Mouse (Mus musculus): ENCODE measurements around the gene Uck2. TPM values are rescaled to one million over a fixed set of nuclear protein-coding genes. Genes with fewer than 3 reads are reported as not detected.

Gene Uck2
- polyA plus RNA-seq, 1 experiment from 2014 or later, result 48.9 TPM

DNA sequence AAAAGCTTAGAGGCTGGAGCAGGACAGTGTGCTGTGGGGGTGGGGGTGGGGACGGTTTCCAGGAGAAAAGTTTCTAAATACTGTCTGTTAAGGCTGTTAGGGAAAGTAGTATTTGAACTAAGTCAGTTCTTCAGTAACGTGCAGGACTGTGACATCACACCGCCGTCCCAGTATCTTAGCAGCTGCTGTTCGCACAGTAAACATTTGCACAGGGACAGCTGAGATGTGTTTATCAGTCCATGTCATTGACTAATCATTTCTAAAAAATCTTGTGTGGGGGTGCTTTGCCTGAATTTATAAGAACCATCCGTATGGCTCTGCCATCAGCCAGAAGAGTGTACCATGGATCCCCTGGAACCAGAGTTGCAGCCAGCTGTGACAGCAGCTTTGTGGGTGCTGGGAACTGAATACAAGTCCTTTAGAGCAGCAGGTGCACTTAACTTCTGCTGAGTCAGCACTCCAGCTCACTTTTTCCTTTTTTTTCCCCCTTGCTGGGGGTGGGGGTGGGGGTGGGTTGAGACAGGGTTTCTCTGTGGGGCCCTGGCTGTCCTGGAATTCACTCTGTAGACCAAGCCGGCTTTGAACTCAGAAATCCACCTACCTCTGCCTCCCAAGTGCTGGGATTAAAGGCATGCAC is 20.5 kb upstream of the Uck2 start:
- ATAC-seq, result no peak
- WGBS, result 67% methylated on average over 7 of the region's 7 CpGs
- no peak overlapping the region for H3K4me2 ChIP-seq (ENCODE audit: low read length)

GRCm38 (mm10) chr1:167300122-167300521 is 15.0 kb upstream of the Uck2 start:
- Histone ChIP-seq H3K36me3 (ENCODE audit: control insufficient read depth, insufficient read depth, low read length) (no peaks in the 10 kb centered on the region), H3K9ac (ENCODE audit: low read depth, low read length) (no peak overlapping the region), H3K4me2 (ENCODE audit: low read length) (no peak overlapping the region), H3K27me3 (ENCODE audit: control insufficient read depth, insufficient read depth, low read depth, low read length) (no peaks in the 10 kb centered on the region), H3K4me3 (ENCODE audit: low read depth, low read length) (no peak overlapping the region), H3K9me3 (replicated peaks; ENCODE audit: control insufficient read depth, low read length, poor library complexity, severe bottlenecking) (no peaks in the 10 kb centered on the region), H3K27ac (ENCODE audit: low read length) (no peak overlapping the region), H3K4me1 (ENCODE audit: control insufficient read depth, insufficient read depth, low read length) (no peaks in the 10 kb centered on the region)
- ATAC-seq, result no peak
- 77% methylated on average over 2 of the region's 2 CpGs for WGBS

More for the DNA sequence above, 20.5 kb upstream of the Uck2 start:
- no peak overlapping the region for H3K9ac ChIP-seq (ENCODE audit: low read depth, low read length)
- no peak overlapping the region for H3K4me3 ChIP-seq (ENCODE audit: low read depth, low read length)
- H3K9me3 ChIP-seq (replicated peaks; ENCODE audit: control insufficient read depth, low read length, poor library complexity, severe bottlenecking), result no peaks in the 10 kb centered on the region
- peaks cover 6% of the 10 kb centered on the region for H3K4me1 ChIP-seq (ENCODE audit: control insufficient read depth, insufficient read depth, low read length)
- no peak overlapping the region for H3K27ac ChIP-seq (ENCODE audit: low read length)
- H3K27me3 ChIP-seq (ENCODE audit: control insufficient read depth, insufficient read depth, low read depth, low read length), result no peaks in the 10 kb centered on the region
- no peaks in the 10 kb centered on the region for H3K36me3 ChIP-seq (ENCODE audit: control insufficient read depth, insufficient read depth, low read length)

DNA sequence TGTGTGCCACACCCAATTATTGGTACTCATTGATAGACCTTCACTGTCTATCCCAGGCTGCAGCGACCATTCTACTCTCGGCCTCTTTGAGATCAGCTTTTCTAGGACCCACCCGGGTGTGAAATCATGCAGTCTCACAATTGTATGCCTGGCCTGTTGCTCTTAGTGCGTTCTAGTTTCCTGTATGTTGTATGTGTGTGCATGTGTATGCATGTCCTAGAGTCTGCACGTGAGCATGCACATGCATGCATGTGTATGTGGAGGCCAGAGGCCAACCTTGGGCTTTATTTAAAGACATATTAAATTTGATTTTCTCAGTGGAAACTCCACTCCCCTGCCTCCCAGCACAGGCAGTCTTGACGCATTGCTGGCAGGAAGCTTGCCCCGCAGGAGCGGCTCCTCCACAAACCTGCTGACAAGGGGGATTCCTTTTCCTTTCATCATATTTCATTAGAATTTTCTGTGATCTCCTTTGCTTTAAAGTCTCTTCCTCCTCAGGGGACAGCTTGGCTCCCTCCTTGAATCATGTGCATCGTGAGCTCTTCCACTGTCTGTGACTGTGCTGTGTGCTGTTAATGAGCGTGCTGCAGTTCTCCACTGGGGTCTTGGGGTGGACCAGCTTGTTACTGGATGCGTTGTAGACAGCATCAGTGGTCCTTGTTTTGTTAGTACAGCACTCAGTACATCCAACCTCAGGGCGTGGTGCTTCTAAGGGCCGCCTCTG is 10.7 kb upstream of the Uck2 start:
- H3K27ac ChIP-seq (ENCODE audit: low read length), result peak overlapping the region; percentile 47
- peak; percentile 91 for ATAC-seq
- 51% methylated on average over 13 of the region's 13 CpGs for WGBS

DNA sequence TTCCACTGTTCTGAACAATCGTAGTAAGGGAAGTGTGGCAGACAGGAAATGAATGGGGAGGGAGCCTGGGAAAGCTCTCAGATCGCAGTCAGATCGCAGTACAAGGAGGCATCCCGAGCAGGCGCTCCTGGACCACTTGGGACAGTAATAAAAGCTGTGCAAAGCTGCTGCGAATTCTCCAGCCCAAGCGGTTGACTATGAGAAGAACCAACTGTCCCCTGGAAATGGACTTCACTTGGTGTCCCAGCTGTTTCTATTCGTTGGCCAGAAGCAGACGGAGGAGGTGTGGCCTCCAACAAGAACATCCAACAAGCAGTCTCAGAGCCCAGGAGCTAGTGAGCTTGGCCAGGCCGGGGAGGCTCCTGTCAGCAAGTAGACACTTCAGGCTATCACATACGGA is 7.3 kb upstream of the Uck2 start:
- WGBS, result 65% methylated on average over 11 of the region's 11 CpGs
- Histone ChIP-seq H3K9me3 (replicated peaks; ENCODE audit: control insufficient read depth, low read length, poor library complexity, severe bottlenecking) (no peaks in the 10 kb centered on the region), H3K4me3 (ENCODE audit: low read depth, low read length) (no peak overlapping the region), H3K4me2 (ENCODE audit: low read length) (no peak overlapping the region), H3K27me3 (ENCODE audit: control insufficient read depth, insufficient read depth, low read depth, low read length) (no peaks in the 10 kb centered on the region), H3K4me1 (ENCODE audit: control insufficient read depth, insufficient read depth, low read length) (peaks cover 12% of the 10 kb centered on the region), H3K27ac (ENCODE audit: low read length) (no peak overlapping the region), H3K36me3 (ENCODE audit: control insufficient read depth, insufficient read depth, low read length) (no peaks in the 10 kb centered on the region), H3K9ac (ENCODE audit: low read depth, low read length) (no peak overlapping the region)
- ATAC-seq, result no peak

More for the DNA sequence above, 10.7 kb upstream of the Uck2 start:
- H3K36me3 ChIP-seq (ENCODE audit: control insufficient read depth, insufficient read depth, low read length), result no peaks in the 10 kb centered on the region
- no peak overlapping the region for H3K4me2 ChIP-seq (ENCODE audit: low read length)
- no peak overlapping the region for H3K9ac ChIP-seq (ENCODE audit: low read depth, low read length)
- no peak overlapping the region for H3K4me3 ChIP-seq (ENCODE audit: low read depth, low read length)
- no peaks in the 10 kb centered on the region for H3K27me3 ChIP-seq (ENCODE audit: control insufficient read depth, insufficient read depth, low read depth, low read length)
- H3K4me1 ChIP-seq (ENCODE audit: control insufficient read depth, insufficient read depth, low read length), result no peaks in the 10 kb centered on the region
- H3K9me3 ChIP-seq (replicated peaks; ENCODE audit: control insufficient read depth, low read length, poor library complexity, severe bottlenecking), result no peaks in the 10 kb centered on the region

- 78% methylated on average over 8 of the region's 8 CpGs for WGBS
- no peaks in the 10 kb centered on the region for H3K27me3 ChIP-seq (ENCODE audit: control insufficient read depth, insufficient read depth, low read depth, low read length)
- no peak overlapping the region for H3K4me3 ChIP-seq (ENCODE audit: low read depth, low read length)
- no peak overlapping the region for H3K4me2 ChIP-seq (ENCODE audit: low read length)
- peaks cover 12% of the 10 kb centered on the region for H3K4me1 ChIP-seq (ENCODE audit: control insufficient read depth, insufficient read depth, low read length)
- H3K9me3 ChIP-seq (replicated peaks; ENCODE audit: control insufficient read depth, low read length, poor library complexity, severe bottlenecking), result no peaks in the 10 kb centered on the region
- H3K27ac ChIP-seq (ENCODE audit: low read length), result no peak overlapping the region
- no peaks in the 10 kb centered on the region for H3K36me3 ChIP-seq (ENCODE audit: control insufficient read depth, insufficient read depth, low read length)
- no peak overlapping the region for H3K9ac ChIP-seq (ENCODE audit: low read depth, low read length)
- no peak for ATAC-seq
Measured at GRCm38 (mm10) chr1:167291610-167292009, 6.5 kb upstream of the Uck2 start.

GRCm38 (mm10) chr1:167290263-167290592 is 5.1 kb upstream of the Uck2 start:
- WGBS, result 19% methylated on average over 6 of the region's 6 CpGs
- Histone ChIP-seq H3K9ac (ENCODE audit: low read depth, low read length) (no peak overlapping the region), H3K27me3 (ENCODE audit: control insufficient read depth, insufficient read depth, low read depth, low read length) (no peaks in the 10 kb centered on the region), H3K4me3 (ENCODE audit: low read depth, low read length) (no peak overlapping the region), H3K27ac (ENCODE audit: low read length) (no peak overlapping the region), H3K36me3 (ENCODE audit: control insufficient read depth, insufficient read depth, low read length) (no peaks in the 10 kb centered on the region), H3K9me3 (replicated peaks; ENCODE audit: control insufficient read depth, low read length, poor library complexity, severe bottlenecking) (no peaks in the 10 kb centered on the region), H3K4me2 (ENCODE audit: low read length) (0 out of 2 replicates have a peak overlapping the region, but pooled peaks have one; percentile 6), H3K4me1 (ENCODE audit: control insufficient read depth, insufficient read depth, low read length) (peaks cover 12% of the 10 kb centered on the region)
- ATAC-seq, result no peak

GRCm38 (mm10) chr1:167289567-167290262 is 4.6 kb upstream of the Uck2 start:
- no peaks in the 10 kb centered on the region for H3K9me3 ChIP-seq (replicated peaks; ENCODE audit: control insufficient read depth, low read length, poor library complexity, severe bottlenecking)
- H3K4me1 ChIP-seq (ENCODE audit: control insufficient read depth, insufficient read depth, low read length), result peaks cover 12% of the 10 kb centered on the region
- WGBS, result 4% methylated on average over 11 of the region's 11 CpGs
- no peak overlapping the region for H3K9ac ChIP-seq (ENCODE audit: low read depth, low read length)
- H3K4me3 ChIP-seq (ENCODE audit: low read depth, low read length), result no peak overlapping the region
- H3K27ac ChIP-seq (ENCODE audit: low read length), result no peak overlapping the region
- H3K4me2 ChIP-seq (ENCODE audit: low read length), result peak overlapping the region; percentile 6; the same call in 1 of the 2 replicates
- ATAC-seq, result no peak
- H3K27me3 ChIP-seq (ENCODE audit: control insufficient read depth, insufficient read depth, low read depth, low read length), result no peaks in the 10 kb centered on the region
- H3K36me3 ChIP-seq (ENCODE audit: control insufficient read depth, insufficient read depth, low read length), result no peaks in the 10 kb centered on the region

DNA sequence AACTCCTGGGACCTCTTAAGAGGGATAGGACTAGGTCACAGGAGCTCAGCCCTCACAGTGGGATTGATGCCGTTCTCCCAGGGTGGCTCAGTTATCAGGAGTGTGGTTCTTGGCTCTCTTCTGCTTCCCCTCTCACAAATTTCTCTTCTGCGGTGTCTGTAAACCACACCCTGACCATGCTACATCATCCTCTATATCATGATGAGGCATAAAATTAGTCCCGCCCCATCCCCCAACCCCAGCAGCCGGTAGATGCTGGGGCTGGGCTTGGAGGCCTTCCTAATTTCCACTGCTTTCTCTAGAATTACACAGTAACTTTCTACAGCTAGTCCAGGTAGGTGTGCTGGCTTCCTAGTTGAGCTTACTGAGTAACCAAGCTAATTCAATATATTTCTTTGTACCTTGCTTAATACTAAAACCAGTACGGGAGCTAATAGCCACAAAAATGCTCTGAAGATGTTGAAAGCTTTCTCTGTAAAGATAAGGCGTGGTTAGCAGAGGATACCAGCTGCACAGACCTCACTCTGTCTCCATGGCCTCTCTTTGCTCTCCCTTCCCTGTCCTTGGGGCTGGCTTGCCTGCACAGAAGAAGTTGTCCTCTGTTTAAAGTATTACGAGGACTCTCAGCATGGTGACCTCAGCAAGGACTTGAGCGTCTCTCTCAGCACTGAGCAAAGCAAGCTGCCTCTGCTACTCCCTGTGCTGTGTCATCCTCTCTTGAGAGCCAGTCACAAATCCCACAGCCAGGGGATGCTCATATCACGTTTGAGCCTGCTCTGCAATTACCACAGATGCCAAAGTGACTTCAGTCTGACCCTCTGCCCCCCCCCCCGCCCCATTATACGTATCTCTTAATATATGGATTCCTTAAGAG is 3.8 kb upstream of the Uck2 start:
- ATAC-seq, result no peak
- Histone ChIP-seq H3K4me1 (ENCODE audit: control insufficient read depth, insufficient read depth, low read length) (peaks cover 12% of the 10 kb centered on the region), H3K9ac (ENCODE audit: low read depth, low read length) (no peak overlapping the region), H3K9me3 (replicated peaks; ENCODE audit: control insufficient read depth, low read length, poor library complexity, severe bottlenecking) (no peaks in the 10 kb centered on the region), H3K36me3 (ENCODE audit: control insufficient read depth, insufficient read depth, low read length) (no peaks in the 10 kb centered on the region), H3K27ac (ENCODE audit: low read length) (no peak overlapping the region), H3K27me3 (ENCODE audit: control insufficient read depth, insufficient read depth, low read depth, low read length) (no peaks in the 10 kb centered on the region), H3K4me2 (ENCODE audit: low read length) (no peak overlapping the region), H3K4me3 (ENCODE audit: low read depth, low read length) (no peak overlapping the region)
- 47% methylated on average over 11 of the region's 11 CpGs for WGBS
